Mouse (Mus musculus): Measurements from ENCODE around the gene Dock8. TPM values are rescaled to one million over a fixed set of nuclear protein-coding genes. Genes with fewer than 3 reads are reported as not detected.

Dock8 gene
- polyA plus RNA-seq, 1 experiment: 0.72 TPM

GRCm38 (mm10) chr19:25230058-25230974, 231.0 kb downstream of the Dock8 start:
- TF ChIP-seq CTCF (IDR thresholded peaks at IDR 0.05; ENCODE audit: borderline replicate concordance, insufficient read depth, low read depth, low read length): no peak
- TF ChIP-seq POLR2A (IDR thresholded peaks at IDR 0.05; ENCODE audit: borderline replicate concordance, insufficient read depth, low read length): no peak
- WGBS: 77% methylated on average over 4 of the region's 4 CpGs

GRCm38 (mm10) chr19:25230975-25231334, 231.6 kb downstream of the Dock8 start:
- no peak for DNase-seq
- Histone ChIP-seq H3K4me3 (replicated peaks; ENCODE audit: insufficient read depth, low read depth, low read length) (no peak overlapping the region), H3K27ac (ENCODE audit: insufficient read depth, low read length) (no peak overlapping the region), H3K4me1 (ENCODE audit: control insufficient read depth, insufficient read depth, low read length) (no peaks in the 10 kb centered on the region), H3K27me3 (ENCODE audit: control insufficient read depth, insufficient read depth, low read length) (no peaks in the 10 kb centered on the region)
- WGBS: 54% methylated on average over 4 of the region's 4 CpGs
- TF ChIP-seq CTCF (IDR thresholded peaks at IDR 0.05; ENCODE audit: borderline replicate concordance, insufficient read depth, low read depth, low read length) (no peak), POLR2A (IDR thresholded peaks at IDR 0.05; ENCODE audit: borderline replicate concordance, insufficient read depth, low read length) (no peak)

More at GRCm38 (mm10) chr19:25230058-25230974, 231.0 kb downstream of the Dock8 start:
- Histone ChIP-seq H3K4me1 (ENCODE audit: control insufficient read depth, insufficient read depth, low read length) (no peaks in the 10 kb centered on the region), H3K27ac (ENCODE audit: insufficient read depth, low read length) (no peak overlapping the region), H3K4me3 (replicated peaks; ENCODE audit: insufficient read depth, low read depth, low read length) (no peak overlapping the region), H3K27me3 (ENCODE audit: control insufficient read depth, insufficient read depth, low read length) (no peaks in the 10 kb centered on the region)
- DNase-seq: no peak

- DNase-seq: peak in 1 of 2 experiments; percentile 17
- no peaks in the 10 kb centered on the region for H3K27me3 ChIP-seq (ENCODE audit: control insufficient read depth, insufficient read depth, low read length)
- no peak overlapping the region for H3K27ac ChIP-seq (ENCODE audit: insufficient read depth, low read length)
- 62% methylated on average over 10 of the region's 10 CpGs for WGBS
- H3K4me3 ChIP-seq (replicated peaks; ENCODE audit: insufficient read depth, low read depth, low read length): no peak overlapping the region
- H3K4me1 ChIP-seq (ENCODE audit: control insufficient read depth, insufficient read depth, low read length): no peaks in the 10 kb centered on the region
- no peak for TF ChIP-seq CTCF (IDR thresholded peaks at IDR 0.05; ENCODE audit: borderline replicate concordance, insufficient read depth, low read depth, low read length)
- no peak for TF ChIP-seq POLR2A (IDR thresholded peaks at IDR 0.05; ENCODE audit: borderline replicate concordance, insufficient read depth, low read length)
These were observed 232.7 kb downstream of the Dock8 start for GRCm38 (mm10) chr19:25232032-25232431.

GRCm38 (mm10) chr19:25236596-25237491, 237.5 kb downstream of the Dock8 start, which contains the start of gene Kank1:
Kank1 (plus strand) TSS chr19:25236975.
- no peak for TF ChIP-seq CTCF (IDR thresholded peaks at IDR 0.05; ENCODE audit: borderline replicate concordance, insufficient read depth, low read depth, low read length)
- TF ChIP-seq POLR2A (IDR thresholded peaks at IDR 0.05; ENCODE audit: borderline replicate concordance, insufficient read depth, low read length): no peak
- Histone ChIP-seq H3K4me3 (replicated peaks; ENCODE audit: insufficient read depth, low read depth, low read length) (peak within 1 kb of the TSS; percentile 47), H3K4me1 (ENCODE audit: control insufficient read depth, insufficient read depth, low read length) (no peaks in the 10 kb centered on the region), H3K27ac (ENCODE audit: insufficient read depth, low read length) (no peak within 1 kb of the TSS), H3K27me3 (ENCODE audit: control insufficient read depth, insufficient read depth, low read length) (no peaks in the 10 kb centered on the region; the same call in 1 of the 2 replicates)
- under 1% methylated on average over 76 of the region's 76 CpGs for WGBS
- DNase-seq: peak; percentile 17 to 35

GRCm38 (mm10) chr19:25237492-25238040, 238.2 kb downstream of the Dock8 start:
- Histone ChIP-seq H3K27ac (ENCODE audit: insufficient read depth, low read length) (no peak overlapping the region), H3K27me3 (ENCODE audit: control insufficient read depth, insufficient read depth, low read length) (no peaks in the 10 kb centered on the region; the same call in 1 of the 2 replicates), H3K4me1 (ENCODE audit: control insufficient read depth, insufficient read depth, low read length) (no peaks in the 10 kb centered on the region), H3K4me3 (replicated peaks; ENCODE audit: insufficient read depth, low read depth, low read length) (peak overlapping the region; percentile 41)
- peak; percentile 9 to 14 for DNase-seq
- TF ChIP-seq POLR2A (IDR thresholded peaks at IDR 0.05; ENCODE audit: borderline replicate concordance, insufficient read depth, low read length) (no peak), CTCF (IDR thresholded peaks at IDR 0.05; ENCODE audit: borderline replicate concordance, insufficient read depth, low read depth, low read length) (no peak)
- under 1% methylated on average over 35 of the region's 35 CpGs for WGBS

GRCm38 (mm10) chr19:25238121-25238520, 238.8 kb downstream of the Dock8 start:
- DNase-seq: no peak
- H3K27me3 ChIP-seq (ENCODE audit: control insufficient read depth, insufficient read depth, low read length): no peaks in the 10 kb centered on the region; the same call in 1 of the 2 replicates
- no peak overlapping the region for H3K4me3 ChIP-seq (replicated peaks; ENCODE audit: insufficient read depth, low read depth, low read length)
- H3K27ac ChIP-seq (ENCODE audit: insufficient read depth, low read length): no peak overlapping the region
- WGBS: 8% methylated on average over 13 of the region's 13 CpGs
- TF ChIP-seq POLR2A (IDR thresholded peaks at IDR 0.05; ENCODE audit: borderline replicate concordance, insufficient read depth, low read length) (no peak), CTCF (IDR thresholded peaks at IDR 0.05; ENCODE audit: borderline replicate concordance, insufficient read depth, low read depth, low read length) (no peak)
- no peaks in the 10 kb centered on the region for H3K4me1 ChIP-seq (ENCODE audit: control insufficient read depth, insufficient read depth, low read length)

GRCm38 (mm10) chr19:25243566-25243965, 244.2 kb downstream of the Dock8 start:
- Histone ChIP-seq H3K4me3 (replicated peaks; ENCODE audit: insufficient read depth, low read depth, low read length) (no peak overlapping the region), H3K4me1 (ENCODE audit: control insufficient read depth, insufficient read depth, low read length) (no peaks in the 10 kb centered on the region), H3K27ac (ENCODE audit: insufficient read depth, low read length) (no peak overlapping the region), H3K27me3 (ENCODE audit: control insufficient read depth, insufficient read depth, low read length) (no peaks in the 10 kb centered on the region)
- TF ChIP-seq POLR2A (IDR thresholded peaks at IDR 0.05; ENCODE audit: borderline replicate concordance, insufficient read depth, low read length): no peak
- TF ChIP-seq CTCF (IDR thresholded peaks at IDR 0.05; ENCODE audit: borderline replicate concordance, insufficient read depth, low read depth, low read length): no peak
- 80% methylated on average over 4 of the region's 4 CpGs for WGBS
- no peak for DNase-seq

Measured in cerebellum, adult 2 months (tissue).